Mouse (Mus musculus): ENCODE data around the gene Naif1. TPM values are rescaled to one million over a fixed set of nuclear protein-coding genes. Genes with fewer than 3 reads are reported as not detected.
A peak's percentile ranks its signal among the peaks of the same experiment; 100 is the strongest.
"Not testable (repeated sequence)": the region's sequence is repeated elsewhere in the genome, so short reads cannot be mapped to it uniquely, and the experiment has no call there.

Gene Naif1
- polyA plus RNA-seq, 1 experiment, result 5.2 TPM

DNA sequence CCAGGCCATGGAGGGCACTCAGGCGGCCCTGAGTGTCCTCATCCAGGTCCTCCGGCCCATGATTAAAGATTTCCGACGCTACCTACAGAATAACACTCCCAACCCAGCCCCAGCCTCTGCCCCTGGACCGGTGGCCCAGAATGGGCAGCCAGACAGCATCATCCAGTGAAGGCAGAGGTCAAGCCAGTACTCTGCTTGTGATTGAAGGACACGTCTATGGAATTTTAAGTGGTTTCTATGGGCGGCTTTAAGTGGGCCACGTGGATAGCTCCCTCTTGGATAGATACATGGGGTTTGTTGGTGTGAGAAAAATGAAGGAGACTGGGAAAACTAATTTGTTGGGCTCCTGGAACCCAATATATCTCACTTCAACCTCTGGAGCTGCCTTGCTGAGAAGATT is 4.8 kb downstream of the Naif1 start:
- DNase-seq (ENCODE audit: low read depth), result no peak

DNA sequence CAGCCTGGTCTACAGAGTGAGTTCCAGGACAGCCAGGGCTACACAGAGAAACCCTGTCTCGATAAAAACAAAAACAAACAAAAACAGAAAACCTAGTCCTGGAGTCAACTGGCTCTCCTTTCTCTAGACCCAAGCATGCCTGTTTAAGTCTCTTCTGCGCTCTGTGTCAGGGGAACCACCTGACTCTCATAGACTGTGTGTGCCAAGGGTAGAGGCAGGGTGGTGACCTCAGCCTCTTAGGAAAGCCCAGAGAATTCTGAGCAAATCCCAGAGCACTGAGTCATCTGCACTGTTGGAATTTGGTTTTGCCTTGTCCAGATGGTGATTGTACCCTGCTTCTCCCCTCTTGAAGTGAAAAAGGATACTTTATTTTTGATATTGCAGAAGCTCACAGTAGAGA is 8.0 kb downstream of the Naif1 start:
- no peak for DNase-seq (ENCODE audit: low read depth)

DNA sequence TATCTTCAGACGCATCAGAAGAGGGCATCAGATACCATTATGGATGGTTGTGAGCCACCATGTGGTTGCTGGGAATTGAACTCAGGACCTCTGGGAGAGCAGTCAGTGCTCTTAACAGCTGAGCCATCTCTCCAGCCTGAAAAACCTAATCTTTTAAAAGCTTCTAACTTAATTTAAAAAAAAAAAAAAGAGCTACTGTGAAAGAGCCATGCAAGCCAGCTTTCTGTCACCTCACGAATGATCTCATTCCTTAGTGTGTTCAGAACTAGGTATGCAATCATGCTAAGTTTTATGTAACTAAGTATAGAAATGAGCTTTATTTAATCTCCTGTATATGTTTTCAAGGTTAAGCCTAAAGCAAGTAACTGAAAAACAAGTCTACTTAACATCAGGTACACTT is 9.4 kb downstream of the Naif1 start:
- DNase-seq (ENCODE audit: low read depth), result no peak

DNA sequence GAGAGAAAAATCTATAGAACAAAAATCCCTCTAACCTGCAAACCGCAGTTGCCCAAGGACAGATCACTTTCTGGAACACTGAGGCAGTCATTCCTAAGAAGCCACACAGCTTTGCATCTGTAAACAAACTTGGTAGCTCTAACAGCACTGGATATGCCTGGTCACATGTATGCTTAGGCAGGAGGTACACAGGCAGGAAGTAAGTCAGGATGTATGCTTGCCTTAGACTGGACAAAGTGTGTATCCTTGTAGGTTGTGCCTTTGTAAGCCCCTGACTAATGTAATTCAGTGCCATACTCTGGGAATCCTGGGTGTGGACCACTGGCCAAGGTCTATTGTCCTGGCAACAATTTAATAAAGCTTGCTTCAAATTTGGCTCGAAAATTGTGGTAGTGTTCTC is 13.5 kb downstream of the Naif1 start:
- no peak for DNase-seq (ENCODE audit: low read depth)

DNA sequence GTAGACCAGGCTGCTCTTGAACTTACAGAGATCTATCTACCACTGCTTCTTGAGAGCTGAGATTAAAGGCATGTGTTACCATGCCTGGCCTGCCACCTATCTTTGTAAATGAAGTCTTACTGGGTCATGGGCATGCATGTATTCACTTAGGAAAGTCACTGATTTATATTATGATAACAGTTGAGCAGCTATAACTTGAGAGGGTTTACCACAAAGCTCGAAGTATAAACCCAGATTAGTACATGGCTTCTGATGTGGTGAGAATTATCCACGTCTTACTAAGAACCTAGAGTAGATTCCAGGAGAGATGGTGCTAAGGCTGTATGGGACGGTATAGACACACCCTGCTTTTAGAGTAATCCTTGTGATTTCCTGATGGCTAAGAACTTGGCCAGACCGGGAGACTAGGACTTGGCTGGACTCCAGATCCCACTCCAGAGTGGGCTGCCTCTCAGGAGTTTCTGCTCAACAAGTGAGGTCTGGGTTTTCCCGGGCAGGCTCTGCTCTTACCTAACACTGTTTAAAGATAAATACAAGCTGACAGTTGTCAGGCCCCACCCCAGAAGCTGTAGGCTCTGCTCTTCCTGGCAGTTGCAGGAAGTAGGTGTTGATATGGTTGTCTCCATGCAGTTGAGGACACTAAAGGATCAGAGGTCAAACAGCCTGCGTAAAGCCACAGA is 14.1 kb downstream of the Naif1 start:
- DNase-seq (ENCODE audit: low read depth), result no peak

DNA sequence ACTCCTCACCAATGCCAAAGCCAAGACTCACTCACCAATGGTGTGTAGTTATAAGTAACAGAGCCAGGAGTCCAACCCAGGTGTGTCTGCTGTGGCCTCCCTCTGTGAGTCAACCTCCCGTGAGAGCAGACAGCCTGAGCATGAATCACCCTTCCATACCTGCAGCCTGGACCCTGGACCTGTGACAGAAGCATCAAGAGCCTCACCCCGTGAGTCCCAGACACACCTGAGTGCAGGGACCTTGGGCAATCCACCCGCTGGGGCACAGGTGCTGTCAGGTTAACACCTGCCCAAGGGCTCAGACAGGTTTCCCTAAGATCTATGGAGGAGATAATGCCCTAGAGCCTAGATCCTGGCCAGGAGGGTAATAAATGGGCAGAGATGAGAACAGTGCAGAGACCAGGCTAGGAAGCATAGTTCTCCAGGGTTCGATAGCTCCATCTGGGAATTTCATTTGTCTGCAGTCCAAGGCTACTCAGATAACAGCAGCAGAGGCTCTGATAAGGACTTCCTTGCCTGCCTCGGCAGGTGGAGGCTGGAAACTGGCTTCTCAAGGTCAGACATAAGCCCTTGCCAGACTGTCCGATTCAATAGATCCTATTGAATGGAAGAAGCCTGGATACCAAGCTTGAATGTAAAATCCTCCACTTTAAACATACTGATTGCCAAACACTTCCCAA is 20.9 kb downstream of the Naif1 start:
- peak; percentile 55 for DNase-seq (ENCODE audit: low read depth)

DNA sequence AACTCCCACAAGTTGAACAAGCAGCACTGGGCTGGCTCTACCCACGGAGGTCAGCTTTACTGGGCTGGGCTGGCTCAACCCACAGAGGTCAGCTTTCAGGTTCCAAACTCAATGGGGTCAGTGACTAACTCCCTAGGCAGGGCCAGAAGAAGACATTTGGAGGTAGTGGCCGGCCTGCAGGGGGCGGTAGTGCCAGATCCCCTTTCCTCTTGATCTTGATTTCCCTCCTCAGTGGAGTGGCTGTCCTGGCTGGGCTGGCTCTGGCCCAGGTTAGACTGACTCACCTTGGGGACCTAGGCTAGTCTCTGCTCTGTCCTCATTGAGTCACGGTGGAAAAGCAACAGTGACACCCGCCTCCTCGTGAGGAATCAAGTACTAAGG is 21.4 kb downstream of the Naif1 start:
- DNase-seq (ENCODE audit: low read depth), result no peak

DNA sequence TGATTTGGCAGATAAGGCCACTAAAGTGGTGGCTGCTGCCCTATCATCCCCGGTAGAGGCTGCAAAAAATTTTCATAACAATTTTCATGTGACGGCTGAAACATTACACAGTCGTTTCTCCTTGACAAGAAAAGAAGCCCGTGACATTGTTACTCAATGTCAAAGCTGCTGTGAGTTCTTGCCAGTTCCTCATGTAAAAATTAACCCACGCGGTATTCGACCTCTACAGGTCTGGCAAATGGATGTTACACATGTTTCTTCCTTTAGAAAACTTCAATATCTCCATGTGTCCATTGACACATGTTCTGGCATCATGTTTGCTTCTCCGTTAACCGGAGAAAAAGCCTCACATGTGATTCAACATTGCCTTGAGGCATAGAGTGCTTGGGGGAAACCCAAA is 25.1 kb downstream of the Naif1 start:
- DNase-seq (ENCODE audit: low read depth), result not testable (repeated sequence)

DNA sequence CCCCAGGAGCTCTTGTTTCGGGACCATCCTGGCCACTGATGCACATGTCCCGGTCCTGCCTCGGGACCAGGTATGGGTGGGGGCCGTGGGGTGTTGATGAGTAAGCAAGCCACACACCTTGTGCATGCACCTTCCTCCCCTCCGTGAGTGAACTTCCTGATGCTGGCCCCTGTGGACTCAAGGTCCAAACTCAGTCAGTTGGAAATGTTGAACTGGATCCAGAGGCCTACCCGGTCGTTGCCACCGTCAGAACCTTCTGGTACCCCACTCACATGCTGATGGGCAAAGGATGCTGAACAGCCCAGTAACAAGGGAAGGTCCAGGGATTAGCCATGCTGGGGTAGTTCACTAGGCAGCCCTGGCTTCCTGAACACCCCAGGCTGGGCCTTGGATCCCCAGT is 32.1 kb downstream of the Naif1 start:
- no peak for DNase-seq (ENCODE audit: low read depth)

DNA sequence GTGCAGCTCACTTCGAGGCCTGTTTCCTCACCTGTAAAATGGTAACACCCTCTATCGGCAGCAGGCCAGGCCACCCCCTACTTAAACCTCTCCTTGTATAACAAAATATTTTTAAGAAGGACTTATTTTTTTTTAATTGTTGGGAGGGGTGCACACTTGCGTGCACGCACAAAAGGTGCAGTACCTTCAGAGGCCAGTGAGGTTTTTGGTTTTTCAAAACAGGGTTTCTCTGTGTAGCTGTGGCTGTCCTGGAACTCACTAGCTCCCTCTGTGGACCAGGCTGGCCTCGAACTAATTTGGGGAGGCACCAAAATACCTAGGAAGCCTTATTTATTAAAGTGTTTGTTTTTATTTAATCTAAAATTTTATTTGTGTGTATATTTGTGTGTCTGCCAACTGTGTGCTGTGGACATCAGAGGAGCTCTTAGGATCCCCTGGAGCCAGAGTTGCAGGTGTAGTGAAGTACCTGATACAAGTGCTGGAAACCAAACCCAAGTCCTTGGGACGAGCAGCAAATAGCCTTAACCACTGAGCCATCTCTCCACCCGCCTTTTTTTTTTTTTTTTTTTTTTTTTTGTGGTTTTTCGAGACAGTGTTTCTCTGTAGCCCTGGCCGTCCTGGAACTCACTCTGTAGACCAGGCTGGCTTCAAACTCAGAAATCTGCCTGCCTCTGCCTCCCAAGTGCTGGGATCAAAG is 33.1 kb downstream of the Naif1 start:
- no peak for DNase-seq (ENCODE audit: low read depth)

DNA sequence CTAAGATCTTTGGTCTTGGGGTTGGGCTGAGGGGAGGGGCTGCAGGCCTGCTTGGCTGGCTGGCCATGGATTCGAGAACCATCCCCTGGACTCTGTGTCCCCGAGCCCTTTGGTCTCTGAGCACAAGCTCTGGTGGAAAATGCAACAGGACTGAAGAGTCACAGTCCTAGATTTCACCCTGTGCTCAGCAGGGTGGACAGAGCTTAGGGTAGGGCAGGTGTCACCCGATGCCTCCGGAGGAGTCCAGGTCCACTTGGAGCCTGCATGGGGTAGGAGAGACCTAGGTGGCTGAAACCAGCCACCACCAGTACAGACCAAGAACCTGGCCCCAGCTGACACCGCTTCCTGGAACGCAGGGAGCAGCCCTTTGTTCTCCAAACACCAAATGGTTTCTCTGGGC is 34.7 kb downstream of the Naif1 start:
- no peak for DNase-seq (ENCODE audit: low read depth)

DNA sequence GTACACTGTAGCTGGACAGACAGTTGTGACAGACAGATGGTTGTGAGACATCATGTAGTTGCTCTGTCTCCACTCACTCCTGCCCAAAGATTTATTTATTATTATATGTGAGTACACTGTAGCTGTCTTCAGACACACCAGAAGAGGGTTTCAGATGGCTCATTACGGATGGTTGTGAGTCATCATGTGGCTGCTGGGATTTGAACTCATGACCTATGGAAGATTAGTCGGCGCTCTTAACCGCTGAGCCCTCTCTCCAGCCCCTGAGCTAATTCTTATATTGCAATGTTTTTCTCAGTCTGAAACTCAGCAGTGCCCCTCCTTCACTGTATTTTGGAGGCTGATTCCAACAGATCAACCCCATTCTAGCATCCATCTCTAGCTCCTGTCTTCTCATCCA is 35.5 kb downstream of the Naif1 start:
- DNase-seq (ENCODE audit: low read depth), result no peak

DNA sequence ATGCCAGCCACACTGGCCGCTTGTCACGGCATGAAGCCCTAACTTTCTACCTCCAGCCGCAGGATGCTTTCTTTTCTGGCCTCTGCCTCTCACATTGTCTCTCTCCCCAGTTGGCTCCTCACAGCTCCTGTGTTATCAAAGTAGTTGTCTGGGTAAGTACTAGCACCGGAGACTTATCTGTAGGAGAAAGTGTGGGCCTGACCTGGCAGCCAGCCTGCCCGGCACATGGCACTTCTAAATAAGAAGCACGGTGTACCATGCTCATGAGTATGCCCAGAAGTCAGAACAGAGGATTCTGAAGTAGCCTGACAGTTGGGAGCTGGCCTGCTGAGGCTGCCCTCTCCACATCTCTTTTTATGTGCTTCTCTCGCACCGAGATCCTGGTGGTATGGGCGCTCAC is 35.9 kb downstream of the Naif1 start:
- DNase-seq (ENCODE audit: low read depth), result no peak

DNA sequence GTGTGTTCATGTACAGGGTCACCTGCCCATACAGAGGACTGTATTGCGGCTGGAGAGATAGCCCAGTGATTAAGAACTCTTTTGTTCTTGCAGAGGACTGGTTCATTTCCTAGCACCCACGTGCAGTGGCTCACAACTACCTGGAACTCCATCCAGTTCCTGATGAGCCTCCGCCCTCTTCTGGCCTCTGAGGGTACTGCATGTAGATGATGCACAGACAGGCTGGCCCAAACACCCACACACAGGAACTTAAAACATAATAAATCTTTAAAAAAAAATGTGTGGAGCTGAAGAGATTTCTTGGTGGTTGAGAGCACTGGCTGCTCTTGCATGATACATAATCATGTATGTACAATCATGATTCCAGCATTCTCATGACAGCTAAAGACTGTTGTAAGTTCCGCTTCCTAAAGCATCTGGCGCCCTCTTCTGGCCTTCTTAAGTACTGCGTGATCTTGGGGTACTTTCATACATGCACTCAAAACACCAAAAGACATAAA is 36.9 kb downstream of the Naif1 start:
- DNase-seq (ENCODE audit: low read depth), result peak; percentile 54

DNA sequence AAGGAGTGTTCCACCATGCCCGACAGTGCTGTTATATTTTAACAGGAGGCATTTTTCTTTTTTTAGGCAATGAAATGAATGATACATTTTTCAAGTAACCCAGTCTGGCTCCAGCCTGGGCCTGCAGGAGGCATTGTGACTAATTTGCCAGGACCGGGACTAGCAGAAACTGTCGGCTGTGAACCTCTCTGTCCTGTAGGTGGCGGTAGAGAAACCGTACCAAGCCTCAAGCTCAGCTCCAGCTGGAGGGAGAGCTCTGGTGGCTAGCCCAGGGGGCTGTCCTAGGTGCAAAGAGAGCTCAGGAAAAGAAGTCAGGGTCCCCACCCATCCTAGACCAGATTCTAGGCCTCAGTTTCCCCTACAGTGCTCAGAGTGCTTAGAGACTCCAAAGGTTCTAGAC is 38.4 kb downstream of the Naif1 start:
- no peak for DNase-seq (ENCODE audit: low read depth)

DNA sequence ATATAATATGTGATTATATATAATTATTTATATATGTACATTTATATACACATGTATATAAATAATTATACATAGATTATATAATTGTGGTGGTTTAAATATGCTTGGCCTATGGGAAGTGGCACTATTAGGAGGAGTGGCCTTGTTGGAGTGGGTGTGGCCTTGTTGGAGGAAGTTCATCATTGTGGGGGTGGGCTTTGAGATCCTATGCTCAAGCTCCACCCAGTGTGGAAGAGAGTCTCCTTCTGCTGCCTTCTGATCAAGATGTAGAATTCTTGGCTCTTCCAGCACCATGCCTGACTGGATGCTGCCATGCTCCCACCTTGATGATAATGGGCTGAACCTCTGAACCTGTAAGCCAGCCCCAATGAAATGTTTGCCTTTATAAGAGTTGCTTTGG is 40.5 kb downstream of the Naif1 start:
- not testable (repeated sequence) for DNase-seq (ENCODE audit: low read depth)

DNA sequence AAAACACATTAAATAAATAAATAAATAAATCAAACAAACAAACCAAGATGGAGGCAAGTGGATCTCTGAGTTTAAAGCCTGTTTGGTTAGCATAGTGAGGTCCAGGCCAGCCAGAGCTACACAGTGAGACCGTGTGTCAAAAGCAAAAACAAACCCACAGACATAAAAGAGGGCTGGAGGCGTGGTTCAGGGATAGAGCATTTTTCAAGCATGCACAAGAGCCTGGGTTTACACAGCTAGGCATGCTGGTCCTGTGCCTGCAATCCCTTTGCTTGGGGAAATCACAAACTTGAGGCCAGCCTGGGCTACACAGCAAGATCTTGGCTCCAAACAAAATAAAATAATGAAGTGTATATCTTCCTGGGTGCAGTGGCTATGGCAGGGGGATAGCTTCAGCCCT is 42.4 kb downstream of the Naif1 start:
- no peak for DNase-seq (ENCODE audit: low read depth)

DNA sequence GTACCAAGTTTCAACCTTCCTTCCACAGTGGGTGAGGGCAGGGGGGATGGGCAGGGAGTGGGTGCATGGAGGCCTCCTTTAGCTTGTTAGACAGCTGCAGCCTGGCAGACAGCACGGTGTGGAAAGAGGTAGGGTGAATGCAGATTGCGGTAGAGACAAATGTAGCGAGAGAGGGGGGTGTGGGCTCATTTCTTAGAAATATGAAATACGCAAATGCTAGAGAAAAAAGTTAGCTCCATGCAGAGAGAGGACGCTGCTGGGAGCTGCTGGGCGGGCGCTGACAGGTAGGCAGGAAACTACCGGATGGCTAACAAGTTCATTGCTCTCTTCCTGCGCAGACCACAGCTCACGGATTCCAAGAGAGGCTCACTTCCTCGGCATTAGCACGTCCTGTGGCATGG is 43.0 kb downstream of the Naif1 start:
- no peak for DNase-seq (ENCODE audit: low read depth)

DNA sequence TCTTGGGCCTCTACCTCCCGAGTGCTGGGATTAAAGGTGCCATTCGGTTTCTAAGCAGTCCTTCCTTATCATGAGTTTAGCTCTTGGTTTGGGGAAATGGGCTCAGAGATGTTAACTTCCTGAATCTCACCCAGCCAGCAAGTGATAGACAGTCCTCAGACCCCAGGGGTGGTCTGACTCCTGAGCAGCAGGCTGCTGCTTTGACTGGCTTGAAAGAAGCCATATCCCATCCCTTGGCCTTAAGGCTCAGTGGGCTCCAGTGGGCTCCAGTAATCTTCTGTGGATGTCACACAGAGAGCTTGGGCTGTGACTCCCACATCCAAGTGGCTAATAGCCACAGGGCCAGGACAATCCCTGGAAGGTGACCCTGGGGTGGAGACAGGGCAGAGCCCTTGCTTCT is 44.3 kb downstream of the Naif1 start:
- no peak for DNase-seq (ENCODE audit: low read depth)

DNA sequence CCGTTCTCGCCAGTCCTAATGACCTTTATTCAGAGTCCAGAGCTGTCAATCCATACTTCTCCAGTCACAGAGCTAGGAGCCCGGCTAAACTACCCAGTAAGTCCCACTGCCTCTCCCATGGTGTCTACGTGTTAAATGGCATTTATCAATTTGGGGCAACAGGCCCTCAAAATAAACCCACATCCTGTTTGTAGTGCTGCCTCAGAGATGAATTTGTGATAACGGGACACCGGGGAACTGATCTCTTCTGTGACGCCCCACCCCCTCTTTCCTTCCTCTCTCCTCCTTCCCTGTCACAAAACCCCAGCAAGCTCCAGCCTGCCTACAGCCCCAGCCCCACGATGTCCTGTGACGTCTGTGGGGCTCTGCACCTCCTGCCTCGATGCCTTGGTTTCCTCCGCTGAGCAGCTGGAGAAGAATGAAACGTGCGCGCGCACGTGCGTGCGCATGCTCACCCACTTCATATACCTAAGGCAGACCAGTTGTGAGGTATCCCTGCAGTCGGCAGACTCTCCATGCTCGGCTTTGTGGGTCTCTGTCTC is 45.0 kb downstream of the Naif1 start:
- no peak for DNase-seq (ENCODE audit: low read depth)

DNA sequence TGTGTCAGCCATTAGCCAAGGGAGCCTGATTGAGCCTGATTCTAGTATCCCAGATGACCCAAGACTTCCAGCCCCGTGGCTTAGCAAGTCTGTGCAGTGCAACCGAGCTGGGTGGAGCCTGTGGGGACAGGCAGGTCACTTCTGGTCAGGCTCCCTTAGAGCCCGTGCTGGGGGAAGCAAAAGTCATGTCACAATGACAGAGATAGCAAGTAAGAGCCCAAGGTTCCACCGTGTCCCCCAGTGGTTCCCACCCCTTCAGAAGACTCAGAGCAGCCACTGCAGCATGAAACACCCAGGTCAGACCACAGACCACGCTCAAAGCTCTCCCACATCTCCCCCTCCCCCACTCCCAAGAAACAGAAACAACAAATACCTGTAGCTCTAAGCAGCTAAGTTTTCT is 45.9 kb downstream of the Naif1 start:
- no peak for DNase-seq (ENCODE audit: low read depth)

DNA sequence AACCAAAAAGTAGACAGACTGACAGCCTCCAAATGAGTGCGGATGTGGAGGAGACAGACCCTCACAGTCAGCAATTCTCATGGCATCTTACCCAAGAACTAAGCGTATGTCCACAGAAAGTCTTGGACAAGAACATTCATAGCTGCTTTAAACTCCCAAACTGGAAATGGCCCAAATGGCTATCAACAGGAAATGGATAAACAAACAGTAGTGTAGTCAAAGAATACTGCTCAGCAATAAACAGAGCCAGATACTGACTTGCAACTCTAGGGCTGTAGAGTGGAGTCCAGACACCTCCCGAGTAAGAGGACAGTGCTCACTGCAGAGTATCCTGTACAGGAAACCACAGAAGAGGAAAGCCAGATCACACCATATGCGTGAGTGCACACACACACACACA is 49.1 kb downstream of the Naif1 start:
- no peak for DNase-seq (ENCODE audit: low read depth)

DNA sequence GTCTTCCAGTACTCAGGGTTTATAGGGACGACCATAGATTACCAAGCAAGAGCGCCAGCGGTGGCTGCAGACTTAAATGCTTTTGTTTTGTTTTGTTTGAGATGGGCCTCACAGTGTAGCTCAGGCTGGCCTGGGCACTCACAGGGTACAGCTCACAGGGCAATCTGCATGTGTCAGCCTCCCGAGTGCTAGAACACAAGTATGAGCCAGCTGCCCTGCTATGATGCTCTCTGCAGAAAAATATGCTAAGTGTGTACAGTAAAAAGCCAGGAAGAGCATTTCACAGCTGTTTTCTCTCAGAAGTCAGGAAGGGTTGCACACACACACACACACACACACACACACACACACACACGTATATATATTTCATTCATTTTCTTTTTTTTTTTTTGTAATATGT is 50.2 kb downstream of the Naif1 start:
- DNase-seq (ENCODE audit: low read depth), result no peak

All from gonadal fat pad, adult 2 months (tissue).